Mouse (Mus musculus): ENCODE data around the gene Arhgap22. TPM values are rescaled to one million over a fixed set of nuclear protein-coding genes. Genes with fewer than 3 reads are reported as not detected.

Gene Arhgap22
- total and polyA plus RNA-seq, 3 experiments = 0.17 to 0.39 (median 0.29) TPM

GRCm38 (mm10) chr14:33398065-33398860 lies 184.4 kb downstream of the Arhgap22 start:
- Histone ChIP-seq H3K9ac (ENCODE audit: insufficient read depth, low read depth) (no peak overlapping the region), H3K4me2 (ENCODE audit: insufficient read depth, low read depth, poor library complexity, severe bottlenecking) (no peak overlapping the region), H3K4me3 (replicated peaks in 1 of 3; ENCODE audit: low read depth in 2 of 3, low read length in 2 of 3, poor library complexity in 1 of 3) (no peak overlapping the region), H3K27ac (ENCODE audit: insufficient read depth, low read depth) (no peak overlapping the region), H3K9me3 (replicated peaks; ENCODE audit: low read length) (no peaks in the 10 kb centered on the region), H3K4me1 (ENCODE audit: control insufficient read depth in 1 of 2, insufficient read depth in 2 of 2) (peaks cover 0 to 12% of the 10 kb centered on the region in 2 experiments; a peak in 2 of 4 replicates), H3K79me2 (replicated peaks; ENCODE audit: control insufficient read depth, extremely low read depth, insufficient read depth, poor library complexity, severe bottlenecking) (no peaks in the 10 kb centered on the region), H3K36me3 (replicated peaks in 1 of 2; ENCODE audit: control insufficient read depth in 1 of 2, insufficient read depth in 1 of 2, low read length in 1 of 2) (peaks cover 3 to 7% of the 10 kb centered on the region in 2 experiments), H3K27me3 (replicated peaks) (no peaks in the 10 kb centered on the region)
- dilution Hi-C loops (cut with MboI; ENCODE audit: extremely low pct_ligation_motif_present, extremely low pct_unique_long_range_greater_than_20kb, low sequenced_read_pairs) = no loop called here
- TF ChIP-seq MYC (IDR thresholded peaks at IDR 0.05; ENCODE audit: low read depth, low read length) = no peak
- no peak for TF ChIP-seq SMC3 (IDR thresholded peaks at IDR 0.05; ENCODE audit: low read depth, low read length)
- no peak for TF ChIP-seq JUN (IDR thresholded peaks at IDR 0.05; ENCODE audit: insufficient read depth, low read depth, low read length)
- no peak for TF ChIP-seq ZNF384 (IDR thresholded peaks at IDR 0.05; ENCODE audit: low read depth, low read length)
- TF ChIP-seq MXI1 (IDR thresholded peaks at IDR 0.05; ENCODE audit: low read depth, low read length) = no peak
- no peak for TF ChIP-seq NELFE (IDR thresholded peaks at IDR 0.05; ENCODE audit: low read depth, low read length)
- TF ChIP-seq TCF12 (IDR thresholded peaks at IDR 0.05; ENCODE audit: low read depth, low read length) = no peak
- TF ChIP-seq HCFC1 (IDR thresholded peaks at IDR 0.05; ENCODE audit: low read depth, low read length) = no peak
- TF ChIP-seq ETS1 (conservative IDR thresholded peaks at IDR 0.05; ENCODE audit: low read depth, low read length) = no peak
- TF ChIP-seq IRF4 (IDR thresholded peaks at IDR 0.05; ENCODE audit: low read depth, low read length) = no peak
- no peak for TF ChIP-seq MAZ (IDR thresholded peaks at IDR 0.05; ENCODE audit: low read depth, low read length)
- TF ChIP-seq ZC3H11A (IDR thresholded peaks at IDR 0.05; ENCODE audit: low read depth, low read length) = no peak
- no peak for TF ChIP-seq MAX (IDR thresholded peaks at IDR 0.05; ENCODE audit: low read length)
- TF ChIP-seq CHD1 (IDR thresholded peaks at IDR 0.05; ENCODE audit: low read depth, low read length) = no peak
- no peak for TF ChIP-seq BHLHE40 (IDR thresholded peaks at IDR 0.05; ENCODE audit: low read depth, low read length)
- TF ChIP-seq CTCF (conservative IDR thresholded peaks at IDR 0.05 in 1 of 2, IDR thresholded peaks at IDR 0.05 in 1 of 2; ENCODE audit: low read depth in 2 of 2, low read length in 2 of 2) = no peak
- no peak for TF ChIP-seq KAT2A (IDR thresholded peaks at IDR 0.05; ENCODE audit: insufficient replicate concordance, low read length)
- TF ChIP-seq POLR2A (IDR thresholded peaks at IDR 0.05; ENCODE audit: low read depth, low read length) = no peak
- TF ChIP-seq SIN3A (IDR thresholded peaks at IDR 0.05; ENCODE audit: low read length) = no peak
- no peak for TF ChIP-seq MAFK (IDR thresholded peaks at IDR 0.05; ENCODE audit: insufficient replicate concordance, low read length)
- DNase-seq (ENCODE audit: extremely low read depth) = no peak
- in situ Hi-C loops (cut with MboI; ENCODE audit: low pct_ligation_motif_present, low pct_unique_long_range_greater_than_20kb, low sequenced_read_pairs) = no loop called here

- H3K4me3 ChIP-seq (replicated peaks in 1 of 3; ENCODE audit: low read depth in 2 of 3, low read length in 2 of 3, poor library complexity in 1 of 3) = no peak overlapping the region
- H3K9ac ChIP-seq (ENCODE audit: insufficient read depth, low read depth) = no peak overlapping the region
- H3K27ac ChIP-seq (ENCODE audit: insufficient read depth, low read depth) = no peak overlapping the region
- peaks cover 3 to 7% of the 10 kb centered on the region in 2 experiments for H3K36me3 ChIP-seq (replicated peaks in 1 of 2; ENCODE audit: control insufficient read depth in 1 of 2, insufficient read depth in 1 of 2, low read length in 1 of 2)
- H3K4me2 ChIP-seq (ENCODE audit: insufficient read depth, low read depth, poor library complexity, severe bottlenecking) = 0 out of 2 replicates have a peak overlapping the region, but pooled peaks have one; percentile 19
- no peaks in the 10 kb centered on the region for H3K27me3 ChIP-seq (replicated peaks)
- dilution Hi-C loops (cut with MboI; ENCODE audit: extremely low pct_ligation_motif_present, extremely low pct_unique_long_range_greater_than_20kb, low sequenced_read_pairs) = no loop called here
- peak; percentile 19; the same call in 1 of the 2 replicates for TF ChIP-seq IRF4 (IDR thresholded peaks at IDR 0.05; ENCODE audit: low read depth, low read length)
- peak; percentile 18; the same call in 1 of the 2 replicates for TF ChIP-seq MXI1 (IDR thresholded peaks at IDR 0.05; ENCODE audit: low read depth, low read length)
- peak; percentile 52; the same call in 1 of the 2 replicates for TF ChIP-seq EP300 (IDR thresholded peaks at IDR 0.05; ENCODE audit: low read length)
- TF ChIP-seq JUND (conservative IDR thresholded peaks at IDR 0.05; ENCODE audit: low read depth, low read length) = no peak
- TF ChIP-seq JUN (IDR thresholded peaks at IDR 0.05; ENCODE audit: insufficient read depth, low read depth, low read length) = no peak
- no peak for TF ChIP-seq USF2 (conservative IDR thresholded peaks at IDR 0.05; ENCODE audit: low read depth, low read length)
- TF ChIP-seq POLR2AphosphoS2 (IDR thresholded peaks at IDR 0.05; ENCODE audit: low read depth, low read length) = no peak
- TF ChIP-seq SIN3A (IDR thresholded peaks at IDR 0.05; ENCODE audit: low read length) = no peak
- TF ChIP-seq BHLHE40 (IDR thresholded peaks at IDR 0.05; ENCODE audit: low read depth, low read length) = 0 out of 2 replicates have a peak, but pooled peaks have one; percentile 21
- no peak for TF ChIP-seq ZKSCAN1 (IDR thresholded peaks at IDR 0.05; ENCODE audit: borderline replicate concordance, low read depth, low read length)
- TF ChIP-seq ZMIZ1 (IDR thresholded peaks at IDR 0.05; ENCODE audit: low read depth, low read length) = no peak
- TF ChIP-seq MAFK (IDR thresholded peaks at IDR 0.05; ENCODE audit: insufficient replicate concordance, low read length) = no peak
- peak; percentile 74 for TF ChIP-seq ZNF384 (IDR thresholded peaks at IDR 0.05; ENCODE audit: low read depth, low read length)
- no peak for TF ChIP-seq CHD1 (IDR thresholded peaks at IDR 0.05; ENCODE audit: low read depth, low read length)
- DNase-seq (ENCODE audit: extremely low read depth) = peak; percentile 29
- in situ Hi-C loops (cut with MboI; ENCODE audit: low pct_ligation_motif_present, low pct_unique_long_range_greater_than_20kb, low sequenced_read_pairs) = no loop called here
- H3K4me1 ChIP-seq (ENCODE audit: control insufficient read depth in 1 of 2, insufficient read depth in 2 of 2) = peaks cover 0 to 12% of the 10 kb centered on the region in 2 experiments; a peak in 2 of 4 replicates
- H3K79me2 ChIP-seq (replicated peaks; ENCODE audit: control insufficient read depth, extremely low read depth, insufficient read depth, poor library complexity, severe bottlenecking) = no peaks in the 10 kb centered on the region
- no peaks in the 10 kb centered on the region for H3K9me3 ChIP-seq (replicated peaks; ENCODE audit: low read length)
Observed at GRCm38 (mm10) chr14:33400019-33400418, 186.2 kb downstream of the Arhgap22 start.

All from CH12.LX (cell line).